22 mouse cellular contexts compared by ENCODE assay signal in the genomic region with DNA sequence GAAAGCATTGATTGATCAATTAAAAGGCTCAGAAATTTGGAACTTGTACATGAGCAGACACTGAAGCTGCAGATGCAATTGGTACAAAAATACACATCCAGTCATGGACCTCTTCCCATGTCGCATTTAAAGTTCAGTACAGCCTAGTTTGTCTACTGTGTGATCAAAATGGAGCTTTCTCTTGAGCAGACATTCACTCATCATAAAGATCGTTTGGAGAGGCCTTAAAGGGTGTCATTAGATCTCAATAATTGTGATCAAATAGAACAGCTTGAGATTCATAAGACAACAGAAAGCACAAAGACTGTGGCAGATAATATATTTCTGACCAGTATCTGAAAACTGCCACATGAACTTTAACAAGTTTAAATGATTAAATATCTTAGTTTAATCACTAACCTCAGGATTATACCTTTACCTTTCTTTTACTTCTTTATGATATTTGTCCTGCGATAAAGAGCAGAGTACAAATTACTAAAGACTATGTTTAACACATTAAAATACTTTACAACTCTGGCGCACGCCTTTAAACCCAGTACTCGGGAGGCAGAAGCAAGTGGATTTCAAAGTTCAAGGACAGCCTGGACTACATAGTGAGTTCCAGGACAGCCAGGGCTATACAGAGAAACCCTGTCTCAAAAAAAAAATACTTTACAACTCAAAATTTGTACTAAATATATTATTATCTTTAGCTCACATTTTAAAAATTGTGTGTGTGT.
DNase-seq lines count a peak whose midpoint lies in the region; ATAC-seq lines count a peak whose summit lies in the region.
"Had no signal": no experiment of that assay in that cellular context is flagged by ENCODE, and none has a peak within 500 bp of the region (broad histone marks: within the 10 kb centered on the region; RNA-seq: fewer than 3 reads in every experiment).

No protein-coding gene starts in this region.

- H3K4me2 ChIP-seq in intestine, embryonic 14.5 days (ENCODE audit: low read length) = no peak overlapping the region
- H3K4me2 ChIP-seq in intestine, embryonic 16.5 days (ENCODE audit: low read depth, low read length) = no peak overlapping the region
- H3K4me2 ChIP-seq: embryonic facial prominence, embryonic 13.5 days; embryonic facial prominence, embryonic 15.5 days; forebrain, embryonic 12.5 days had no signal

- H3K9me3 ChIP-seq in intestine, embryonic 14.5 days (ENCODE audit: control insufficient read depth, low read length) = no peaks in the 10 kb centered on the region
- H3K9me3 ChIP-seq in intestine, embryonic 16.5 days (ENCODE audit: control insufficient read depth, low read length) = no peaks in the 10 kb centered on the region
- H3K9me3 ChIP-seq: embryonic facial prominence, embryonic 13.5 days; embryonic facial prominence, embryonic 15.5 days; forebrain, embryonic 10.5 days; forebrain, embryonic 12.5 days had no signal

- no peak for DNase-seq in intestine, embryonic 14.5 days (ENCODE audit: low spot score)
- DNase-seq in large intestine, adult 2 months (ENCODE audit: low read depth, low spot score) = peak; percentile 57
- no peak for DNase-seq in embryo, embryonic 10.5 days (ENCODE audit: low spot score)
- DNase-seq in adrenal gland, adult 18-20 months (ENCODE audit: low spot score in 2 of 2) = no peak
- DNase-seq: adrenal gland, adult 8-10 months; adrenal gland, postnatal 14 days; adrenal gland, postnatal 36 days; B cell, adult 2 months; cerebellum, adult 11-12 months; cerebellum, adult 2 months; cerebellum, adult 9-10 months; cerebellum, postnatal 10 days; cerebellum, postnatal 25 days; embryo, embryonic 11 days had no signal

- H3K9ac ChIP-seq in intestine, embryonic 14.5 days (ENCODE audit: low read length) = no peak overlapping the region
- H3K9ac ChIP-seq in intestine, embryonic 16.5 days (ENCODE audit: low read depth, low read length) = no peak overlapping the region
- H3K9ac ChIP-seq: embryonic facial prominence, embryonic 13.5 days; embryonic facial prominence, embryonic 15.5 days; forebrain, embryonic 12.5 days had no signal

- no peak overlapping the region for H3K4me3 ChIP-seq in intestine, embryonic 14.5 days (ENCODE audit: low read depth, low read length)
- no peak overlapping the region for H3K4me3 ChIP-seq in intestine, embryonic 16.5 days (ENCODE audit: low read length)
- H3K4me3 ChIP-seq: embryonic facial prominence, embryonic 13.5 days; embryonic facial prominence, embryonic 15.5 days; erythroblast, embryonic 14.5 days; forebrain, embryonic 10.5 days; forebrain, embryonic 12.5 days had no signal

- WGBS in intestine, embryonic 14.5 days = 73% methylated on average over 6 of the region's 6 CpGs
- 59% methylated on average over 6 of the region's 6 CpGs for WGBS in intestine, embryonic 16.5 days
- WGBS in large intestine, adult 2 months = 31% methylated on average over 6 of the region's 6 CpGs

- H3K4me1 ChIP-seq in intestine, embryonic 14.5 days (replicated peaks; ENCODE audit: control insufficient read depth, insufficient read depth, low read length) = no peaks in the 10 kb centered on the region
- no peaks in the 10 kb centered on the region for H3K4me1 ChIP-seq in intestine, embryonic 16.5 days (ENCODE audit: control insufficient read depth, insufficient read depth, low read length)
- H3K4me1 ChIP-seq: embryonic facial prominence, embryonic 13.5 days; embryonic facial prominence, embryonic 15.5 days; forebrain, embryonic 10.5 days; forebrain, embryonic 12.5 days had no signal

- ATAC-seq in intestine, embryonic 14.5 days (replicated peaks; ENCODE audit: low FRiP score, low TSS enrichment, low read depth) = peak; percentile 62; the same call in 1 of the 2 replicates
- ATAC-seq in intestine, embryonic 16.5 days = peak; percentile 97
- ATAC-seq: forebrain, embryonic 14.5 days; forebrain, embryonic 16.5 days had no signal

- H3K27ac ChIP-seq in intestine, embryonic 14.5 days (ENCODE audit: low read depth) = no peak overlapping the region
- H3K27ac ChIP-seq in intestine, embryonic 16.5 days (ENCODE audit: low read length) = no peak overlapping the region
- H3K27ac ChIP-seq: embryonic facial prominence, embryonic 13.5 days; embryonic facial prominence, embryonic 15.5 days; forebrain, embryonic 10.5 days; forebrain, embryonic 12.5 days had no signal

- H3K27me3 ChIP-seq in intestine, embryonic 14.5 days (replicated peaks; ENCODE audit: control insufficient read depth, insufficient read depth, low read length) = no peaks in the 10 kb centered on the region
- no peaks in the 10 kb centered on the region for H3K27me3 ChIP-seq in intestine, embryonic 16.5 days (replicated peaks; ENCODE audit: control insufficient read depth, insufficient read depth, low read length)
- H3K27me3 ChIP-seq: embryonic facial prominence, embryonic 13.5 days; embryonic facial prominence, embryonic 15.5 days; forebrain, embryonic 12.5 days had no signal

- no peaks in the 10 kb centered on the region for H3K36me3 ChIP-seq in intestine, embryonic 14.5 days (ENCODE audit: control insufficient read depth, insufficient read depth, low read length)
- H3K36me3 ChIP-seq in intestine, embryonic 16.5 days (ENCODE audit: control insufficient read depth, insufficient read depth, low read length) = no peaks in the 10 kb centered on the region
- H3K36me3 ChIP-seq: embryonic facial prominence, embryonic 13.5 days; embryonic facial prominence, embryonic 15.5 days; forebrain, embryonic 10.5 days; forebrain, embryonic 12.5 days had no signal
